ENCODE assay signal across 1 mouse cellular context in genomic region chr7:141096649-141097056, GRCm38 (mm10).
TF ChIP-seq lines count a peak whose summit lies in the region.

No protein-coding gene starts in this region.

TF ChIP-seq in ES-E14, 5 proteins besides CTCF, POLR2A, EP300 and RAD21:
- TF ChIP-seq CHD2 (IDR thresholded peaks at IDR 0.05; ENCODE audit: low read depth, low read length), result no peak
- no peak for TF ChIP-seq ZC3H11A (IDR thresholded peaks at IDR 0.05; ENCODE audit: borderline replicate concordance, low read depth, low read length)
- no peak for TF ChIP-seq HCFC1 (IDR thresholded peaks at IDR 0.05; ENCODE audit: borderline replicate concordance, insufficient read depth, low read length)
- no peak for TF ChIP-seq MAFK (IDR thresholded peaks at IDR 0.05; ENCODE audit: insufficient read depth, low read depth, low read length)
- TF ChIP-seq ZNF384 (IDR thresholded peaks at IDR 0.05; ENCODE audit: low read depth, low read length), result no peak
TF ChIP-seq in ES-E14: peak in this region for 0.
